Mouse (Mus musculus) intestine, postnatal 0 days (tissue): ENCODE results near the gene Sp4. TPM values are rescaled to one million over a fixed set of nuclear protein-coding genes. Genes with fewer than 3 reads are reported as not detected.

ENCODE experiments used
- ATAC-seq: fragments of 200-750 bp; cut with Nextera tagmentation; 2 replicates; pipeline ENCODE4 v1.8.0; 2017; ENCODE audit warnings: mild to moderate bottlenecking, moderate TSS enrichment, moderate library complexity
- H3K27ac ChIP-seq: fragments of 300-500 bp; sonication (generic); 2 replicates; pipeline ENCODE4 v1.5.1; 2014; ENCODE audit warnings: mild to moderate bottlenecking, low read depth, low read length, moderate library complexity
- H3K27me3 ChIP-seq: fragments of 300-500 bp; sonication (generic); replicated peaks from 2 replicates; pipeline ENCODE4 v1.6.1; 2014; ENCODE audit warnings: low read length, mixed read lengths; ENCODE audit not compliant: control insufficient read depth, insufficient read depth
- H3K36me3 ChIP-seq: fragments of 300-500 bp; sonication (generic); 2 replicates; pipeline ENCODE4 v1.6.1; 2014; ENCODE audit warnings: mild to moderate bottlenecking, moderate library complexity; ENCODE audit not compliant: control insufficient read depth, insufficient read depth
- H3K4me1 ChIP-seq: fragments of 300-500 bp; sonication (generic); replicated peaks from 2 replicates; pipeline ENCODE4 v1.6.1; 2014; ENCODE audit warnings: antibody characterized with exemption, low read length, mixed read lengths; ENCODE audit not compliant: control insufficient read depth, insufficient read depth
- H3K4me2 ChIP-seq: fragments of 300-500 bp; sonication (generic); replicated peaks from 2 replicates; pipeline ENCODE4 v1.6.1; 2014; ENCODE audit warnings: low read depth, mild to moderate bottlenecking, moderate library complexity
- H3K4me3 ChIP-seq: fragments of 300-500 bp; sonication (generic); 2 replicates; pipeline ENCODE4 v1.5.1; 2014; ENCODE audit warnings: low read depth, low read length
- H3K9ac ChIP-seq: fragments of 300-500 bp; sonication (generic); 2 replicates; pipeline ENCODE4 v1.6.1; 2014; ENCODE audit warnings: mild to moderate bottlenecking, low read depth, low read length
- H3K9me3 ChIP-seq: fragments of 300-500 bp; sonication (generic); 2 replicates; pipeline ENCODE4 v1.6.1; 2016; ENCODE audit warnings: mixed run types; ENCODE audit not compliant: control insufficient read depth
- CTCF ChIP-seq: sonication (generic); IDR thresholded peaks from 2 replicates; pipeline ENCODE4 v1.5.1; 2016; ENCODE audit warnings: low read depth, mild to moderate bottlenecking, control low read depth, antibody characterized with exemption, moderate library complexity
- WGBS: fragments of 180-500 bp; shearing (Covaris S2); extraction: QIAGEN DNeasy Blood & Tissue Kit; methylation state at CpG from one replicate; pipeline ENCODE4 v1.1.7; 2014; 5-methylcytosine and 5-hydroxymethylcytosine counted together
- polyA plus RNA-seq: library from polyadenylated mRNA; unstranded; fragments of >200 nt; fragmentation: Nextera tagmentation; extraction: Ambion mirVana; gene quantifications from 2 replicates; pipeline ENCODE4 v1.2.1, GENCODE M21; 2015

The Sp4 gene
- polyA plus RNA-seq, 1 experiment from 2014 or later = 2.0 TPM

- Histone ChIP-seq H3K36me3 (no peaks in the 10 kb centered on the region), H3K27ac (no peak overlapping the region), H3K4me1 (no peaks in the 10 kb centered on the region), H3K4me3 (no peak overlapping the region), H3K4me2 (no peak overlapping the region), H3K27me3 (no peaks in the 10 kb centered on the region), H3K9me3 (no peaks in the 10 kb centered on the region), H3K9ac (no peak overlapping the region)
- 84% methylated on average over 2 of the region's 2 CpGs for WGBS
- TF ChIP-seq CTCF = no peak
- ATAC-seq = no peak
Observed at GRCm38 (mm10) chr12:118326161-118326560, 24.9 kb upstream of the Sp4 start.

DNA sequence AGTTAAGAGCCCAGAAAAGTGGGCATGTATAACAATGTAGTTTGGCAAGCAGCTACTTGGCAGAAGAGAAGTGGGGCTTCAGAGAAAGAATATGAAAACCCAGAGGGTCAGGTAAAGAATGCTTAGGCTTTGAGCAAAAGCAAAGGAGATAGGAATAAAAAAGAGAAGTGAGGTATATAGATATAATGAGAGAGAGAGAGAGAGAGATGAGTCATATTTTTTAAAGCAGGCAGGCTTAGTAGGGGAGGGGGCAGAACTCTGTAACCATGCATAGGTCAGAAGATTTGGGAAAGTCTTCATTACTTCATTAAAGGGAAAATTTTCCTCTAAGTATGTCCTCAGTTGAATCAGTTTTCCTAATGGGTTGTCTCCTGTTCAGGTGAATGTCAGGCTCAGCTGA, 18.8 kb upstream of the Sp4 start:
- Histone ChIP-seq H3K27ac (no peak overlapping the region), H3K9me3 (no peaks in the 10 kb centered on the region), H3K36me3 (no peaks in the 10 kb centered on the region), H3K4me3 (no peak overlapping the region), H3K4me2 (no peak overlapping the region), H3K27me3 (no peaks in the 10 kb centered on the region), H3K9ac (no peak overlapping the region), H3K4me1 (no peaks in the 10 kb centered on the region)
- ATAC-seq = no peak
- TF ChIP-seq CTCF = no peak

GRCm38 (mm10) chr12:118314477-118314845, 13.2 kb upstream of the Sp4 start:
- no peaks in the 10 kb centered on the region for H3K27me3 ChIP-seq
- no peaks in the 10 kb centered on the region for H3K4me1 ChIP-seq
- H3K4me2 ChIP-seq = no peak overlapping the region
- no peak overlapping the region for H3K9ac ChIP-seq
- 53% methylated on average over 2 of the region's 2 CpGs for WGBS
- H3K27ac ChIP-seq = no peak overlapping the region
- no peak for TF ChIP-seq CTCF
- H3K9me3 ChIP-seq = no peaks in the 10 kb centered on the region
- no peak for ATAC-seq
- no peaks in the 10 kb centered on the region for H3K36me3 ChIP-seq
- no peak overlapping the region for H3K4me3 ChIP-seq

- no peaks in the 10 kb centered on the region for H3K9me3 ChIP-seq
- no peak for ATAC-seq
- H3K4me2 ChIP-seq = no peak overlapping the region
- no peak for TF ChIP-seq CTCF
- no peak overlapping the region for H3K27ac ChIP-seq
- no peak overlapping the region for H3K4me3 ChIP-seq
- no peak overlapping the region for H3K9ac ChIP-seq
- 55% methylated on average over 3 of the region's 3 CpGs for WGBS
- no peaks in the 10 kb centered on the region for H3K36me3 ChIP-seq
- no peaks in the 10 kb centered on the region for H3K4me1 ChIP-seq
- no peaks in the 10 kb centered on the region for H3K27me3 ChIP-seq
Observed at GRCm38 (mm10) chr12:118313805-118314476, 12.7 kb upstream of the Sp4 start.

GRCm38 (mm10) chr12:118303586-118303985, 2.3 kb upstream of the Sp4 start:
- Histone ChIP-seq H3K4me1 (no peaks in the 10 kb centered on the region), H3K9ac (no peak overlapping the region)
- 56% methylated on average over 3 of the region's 3 CpGs for WGBS

DNA sequence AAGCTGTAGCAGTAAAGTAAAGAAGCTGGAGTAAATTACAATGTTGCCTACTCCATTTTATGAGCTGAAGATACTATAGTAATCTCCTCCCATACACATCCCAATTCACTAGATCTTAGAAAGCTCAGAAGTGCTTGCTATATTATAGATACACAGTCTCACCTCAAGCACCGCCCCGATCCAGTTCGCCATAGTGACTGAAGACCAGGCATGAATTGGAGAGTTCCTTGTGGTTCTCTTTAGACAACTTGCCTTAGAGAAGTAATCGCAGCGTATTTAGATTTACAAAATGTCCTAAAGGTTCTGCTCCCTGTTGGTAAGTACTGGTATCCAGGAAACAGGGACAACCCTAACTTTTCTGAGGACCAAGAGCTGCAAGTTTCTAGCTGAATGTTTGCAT, 1.8 kb upstream of the Sp4 start:
- no peak for ATAC-seq
- TF ChIP-seq CTCF = no peak
- Histone ChIP-seq H3K9me3 (no peaks in the 10 kb centered on the region), H3K4me2 (no peak overlapping the region), H3K4me1 (no peaks in the 10 kb centered on the region), H3K27ac (no peak overlapping the region), H3K36me3 (no peaks in the 10 kb centered on the region), H3K9ac (no peak overlapping the region), H3K4me3 (no peak overlapping the region), H3K27me3 (no peaks in the 10 kb centered on the region)
- 95% methylated on average over 5 of the region's 5 CpGs for WGBS

More at GRCm38 (mm10) chr12:118303586-118303985, 2.3 kb upstream of the Sp4 start:
- H3K9me3 ChIP-seq = no peaks in the 10 kb centered on the region
- H3K36me3 ChIP-seq = no peaks in the 10 kb centered on the region
- no peak overlapping the region for H3K27ac ChIP-seq
- H3K27me3 ChIP-seq = no peaks in the 10 kb centered on the region
- no peak for TF ChIP-seq CTCF
- no peak overlapping the region for H3K4me3 ChIP-seq
- no peak for ATAC-seq
- no peak overlapping the region for H3K4me2 ChIP-seq
